Mouse (Mus musculus) kidney, adult 11 months (tissue): ENCODE results near the gene Wdr77.
"Not testable (repeated sequence)": the region's sequence is repeated elsewhere in the genome, so short reads cannot be mapped to it uniquely, and the experiment has no call there.

Source experiments
- DNase-seq: peaks from one replicate; pipeline ENCODE4 v3.0.0; 2022

Wdr77 gene

GRCm38 (mm10) chr3:105957235-105957634, 1.9 kb upstream of the Wdr77 start:
- no peak for DNase-seq

GRCm38 (mm10) chr3:105958204-105958603, 965 bp upstream of the Wdr77 start:
- DNase-seq, result no peak

GRCm38 (mm10) chr3:105959585-105959984, 416 bp downstream of the Wdr77 start:
- no peak for DNase-seq

GRCm38 (mm10) chr3:105959999-105960398, 830 bp downstream of the Wdr77 start, which contains the start of gene Atp5f1:
Gene Atp5f1 (minus strand): TSS chr3:105960099.
- DNase-seq, result no peak

GRCm38 (mm10) chr3:105960700-105961099, 1.5 kb downstream of the Wdr77 start:
- DNase-seq, result peak; percentile 7

GRCm38 (mm10) chr3:105971831-105972446, 12.8 kb downstream of the Wdr77 start:
- DNase-seq, result no peak

GRCm38 (mm10) chr3:105973411-105973810, 14.2 kb downstream of the Wdr77 start, which contains the start of gene Ovgp1:
Gene Ovgp1 (plus strand): TSS chr3:105973711.
- no peak for DNase-seq

GRCm38 (mm10) chr3:105974174-105974573, 15.0 kb downstream of the Wdr77 start:
- DNase-seq, result no peak

GRCm38 (mm10) chr3:105989611-105990010, 30.4 kb downstream of the Wdr77 start:
- not testable (repeated sequence) for DNase-seq

- DNase-seq, result no peak
These were observed 32.6 kb downstream of the Wdr77 start for GRCm38 (mm10) chr3:105991653-105992283.

- DNase-seq, result no peak
These were observed 35.6 kb downstream of the Wdr77 start for GRCm38 (mm10) chr3:105994730-105995129.

- no peak for DNase-seq
These were observed 41.7 kb downstream of the Wdr77 start for GRCm38 (mm10) chr3:106000707-106001375.

- peak; percentile 40 for DNase-seq
These were observed 42.5 kb downstream of the Wdr77 start for GRCm38 (mm10) chr3:106001416-106002370.

GRCm38 (mm10) chr3:106003360-106003759, 44.2 kb downstream of the Wdr77 start:
- DNase-seq, result not testable (repeated sequence)

- no peak for DNase-seq
These were observed 55.4 kb downstream of the Wdr77 start, which contains the start of gene Pifo for GRCm38 (mm10) chr3:106014546-106014945. Gene Pifo (minus strand): TSS chr3:106014646.
